Mouse (Mus musculus) T-helper 1 cell (primary cell): ENCODE measurements around the gene Mapk8ip2.
"Not testable (repeated sequence)": the region's sequence is repeated elsewhere in the genome, so short reads cannot be mapped to it uniquely, and the experiment has no call there.

Experiments used
- in situ Hi-C: fragments of 300-600 bp; cut with MboI, MseI; formaldehyde crosslinking; loops from one replicate; pipeline ENCODE4 v1.15.1; 2025; ENCODE audit warnings: high pct_unique_total_duplicates

Gene Mapk8ip2

GRCm38 (mm10) chr15:89453865-89454478 is at the start of gene Mapk8ip2:
TSS of gene Mapk8ip2 (plus strand) at chr15:89453913.
- in situ Hi-C loops: no loop called here

GRCm38 (mm10) chr15:89404831-89405623 is 48.7 kb upstream of the Mapk8ip2 start:
- in situ Hi-C loops: no loop called here

- in situ Hi-C loops: no loop called here
Measured at GRCm38 (mm10) chr15:89406691-89407090, 47.0 kb upstream of the Mapk8ip2 start.

- in situ Hi-C loops: no loop called here
Measured at GRCm38 (mm10) chr15:89410118-89410517, 43.6 kb upstream of the Mapk8ip2 start, which contains the start of gene Syce3. TSS of gene Syce3 (minus strand) at chr15:89410503.

GRCm38 (mm10) chr15:89415282-89415681 is 38.4 kb upstream of the Mapk8ip2 start:
- in situ Hi-C loops: no loop called here

- in situ Hi-C loops: no loop called here
Measured at GRCm38 (mm10) chr15:89421938-89422337, 31.8 kb upstream of the Mapk8ip2 start.

GRCm38 (mm10) chr15:89424621-89425020 is 29.1 kb upstream of the Mapk8ip2 start:
- in situ Hi-C loops: loop anchor here (5.0 kb wide), 1 partner anchor 52 kb away; the partner anchor contains the start of gene Sco2

GRCm38 (mm10) chr15:89425711-89426121 is 28.0 kb upstream of the Mapk8ip2 start, which contains the start of gene Cpt1b:
TSS of gene Cpt1b (minus strand) at chr15:89425863.
- in situ Hi-C loops: loop anchor here (5.0 kb wide), 1 partner anchor 53 kb away; the partner anchor contains the start of gene Sco2

- in situ Hi-C loops: loop anchor here (5.0 kb wide), 1 partner anchor 54 kb away; the partner anchor contains the start of gene Sco2
Measured at GRCm38 (mm10) chr15:89426716-89427115, 27.0 kb upstream of the Mapk8ip2 start.

GRCm38 (mm10) chr15:89428136-89428790 is 25.4 kb upstream of the Mapk8ip2 start:
- in situ Hi-C loops: loop anchor here (5.0 kb wide), 1 partner anchor 56 kb away; the partner anchor contains the start of gene Sco2

GRCm38 (mm10) chr15:89428821-89429351 is 24.8 kb upstream of the Mapk8ip2 start:
- in situ Hi-C loops: loop anchor here (5.0 kb wide), 1 partner anchor 57 kb away; the partner anchor contains the start of gene Sco2

- in situ Hi-C loops: loop anchor here (5.0 kb wide), 1 partner anchor 57 kb away; the partner anchor contains the start of gene Sco2
Measured at GRCm38 (mm10) chr15:89429352-89430221, 24.1 kb upstream of the Mapk8ip2 start, which contains the start of the genes C730034F03Rik, Gm44502 and Chkb. TSS of gene C730034F03Rik (plus strand) at chr15:89429589. TSS of gene Gm44502 (minus strand) at chr15:89429696. TSS of gene Chkb (minus strand) at chr15:89429908.

GRCm38 (mm10) chr15:89430341-89430740 is 23.4 kb upstream of the Mapk8ip2 start:
- in situ Hi-C loops: no loop called here

GRCm38 (mm10) chr15:89430771-89431170 is 22.9 kb upstream of the Mapk8ip2 start:
- in situ Hi-C loops: not testable (repeated sequence)

- in situ Hi-C loops: no loop called here
Measured at GRCm38 (mm10) chr15:89431271-89431670, 22.4 kb upstream of the Mapk8ip2 start.

GRCm38 (mm10) chr15:89431806-89432205 is 21.9 kb upstream of the Mapk8ip2 start:
- in situ Hi-C loops: no loop called here

- in situ Hi-C loops: no loop called here
Measured at GRCm38 (mm10) chr15:89432946-89433345, 20.8 kb upstream of the Mapk8ip2 start.

- in situ Hi-C loops: no loop called here
Measured at GRCm38 (mm10) chr15:89434136-89434535, 19.6 kb upstream of the Mapk8ip2 start.

- in situ Hi-C loops: no loop called here
Measured at GRCm38 (mm10) chr15:89435878-89436277, 17.8 kb upstream of the Mapk8ip2 start.

- in situ Hi-C loops: no loop called here
Measured at GRCm38 (mm10) chr15:89442486-89443070, 11.1 kb upstream of the Mapk8ip2 start.
